Mouse (Mus musculus) kidney, adult 8-10 months (tissue): ENCODE measurements around the gene Gm28043.

Source experiments
- DNase-seq, 2 experiments: peaks; one replicate each; pipeline ENCODE4 v3.0.0; 2022

Gm28043 gene

GRCm38 (mm10) chr17:29716732-29717445 lies 102.2 kb downstream of the Gm28043 start, which contains the start of gene Ccdc167:
Gene Ccdc167 (minus strand): TSS chr17:29717044.
- DNase-seq: peak; percentile 95 to 97

GRCm38 (mm10) chr17:29718660-29719059 lies 104.0 kb downstream of the Gm28043 start:
- DNase-seq: no peak

GRCm38 (mm10) chr17:29719628-29720575 lies 105.2 kb downstream of the Gm28043 start:
- DNase-seq: no peak

- DNase-seq: no peak
Observed at GRCm38 (mm10) chr17:29720755-29721365, 106.2 kb downstream of the Gm28043 start.

- DNase-seq: no peak
Observed at GRCm38 (mm10) chr17:29724610-29725009, 109.9 kb downstream of the Gm28043 start.

GRCm38 (mm10) chr17:29725027-29725620 lies 110.4 kb downstream of the Gm28043 start:
- DNase-seq: no peak

GRCm38 (mm10) chr17:29728082-29728481 lies 113.4 kb downstream of the Gm28043 start:
- DNase-seq: no peak

GRCm38 (mm10) chr17:29730510-29731265 lies 116.0 kb downstream of the Gm28043 start:
- no peak for DNase-seq

GRCm38 (mm10) chr17:29731266-29731952 lies 116.7 kb downstream of the Gm28043 start:
- no peak for DNase-seq

- DNase-seq: no peak
Observed at GRCm38 (mm10) chr17:29731953-29732325, 117.3 kb downstream of the Gm28043 start.

- DNase-seq: no peak
Observed at GRCm38 (mm10) chr17:29732522-29732921, 117.8 kb downstream of the Gm28043 start.

- no peak for DNase-seq
Observed at GRCm38 (mm10) chr17:29736448-29737014, 121.9 kb downstream of the Gm28043 start.

- DNase-seq: peak; percentile 9 to 23
Observed at GRCm38 (mm10) chr17:29737849-29738804, 123.5 kb downstream of the Gm28043 start.

GRCm38 (mm10) chr17:29747466-29747865 lies 132.8 kb downstream of the Gm28043 start:
- DNase-seq: no peak
